Mouse (Mus musculus): ENCODE results near the gene Ap2a2. TPM values are rescaled to one million over a fixed set of nuclear protein-coding genes. Genes with fewer than 3 reads are reported as not detected.

Gene Ap2a2
- total and polyA plus RNA-seq, 2 experiments from 2014 or later: 30.6 to 63.3 TPM

GRCm38 (mm10) chr7:141647083-141647482 is 85.1 kb downstream of the Ap2a2 start:
- no peaks in the 10 kb centered on the region for H3K27me3 ChIP-seq (ENCODE audit: control insufficient read depth, insufficient read depth, low read length)
- no peak overlapping the region for H3K4me2 ChIP-seq (ENCODE audit: low read depth, low read length)
- no peak overlapping the region for H3K27ac ChIP-seq (ENCODE audit: low read depth)
- no peak overlapping the region for H3K9ac ChIP-seq (replicated peaks; ENCODE audit: low read depth, low read length)
- WGBS: 53% methylated on average over 2 of the region's 2 CpGs
- H3K4me1 ChIP-seq (ENCODE audit: control insufficient read depth, insufficient read depth): no peaks in the 10 kb centered on the region
- H3K9me3 ChIP-seq (replicated peaks; ENCODE audit: control insufficient read depth, low read length): no peaks in the 10 kb centered on the region
- ATAC-seq (ENCODE audit: insufficient read depth, low read depth): no peak
- H3K36me3 ChIP-seq (replicated peaks; ENCODE audit: control insufficient read depth, insufficient read depth, low read length): no peaks in the 10 kb centered on the region
- H3K4me3 ChIP-seq (ENCODE audit: low read depth, low read length): no peak overlapping the region
- no peak for DNase-seq (ENCODE audit: low spot score)
- TF ChIP-seq EP300 (IDR thresholded peaks at IDR 0.05; ENCODE audit: low read depth): no peak
- no peak for TF ChIP-seq CTCF (IDR thresholded peaks at IDR 0.05; ENCODE audit: low read depth)

- no peak for DNase-seq (ENCODE audit: low spot score)
- Histone ChIP-seq H3K36me3 (replicated peaks; ENCODE audit: control insufficient read depth, insufficient read depth, low read length) (no peaks in the 10 kb centered on the region), H3K9me3 (replicated peaks; ENCODE audit: control insufficient read depth, low read length) (no peaks in the 10 kb centered on the region)
These were observed 85.8 kb downstream of the Ap2a2 start for GRCm38 (mm10) chr7:141647815-141648214.

GRCm38 (mm10) chr7:141652191-141652590 is 90.2 kb downstream of the Ap2a2 start:
- no peak overlapping the region for H3K4me3 ChIP-seq (ENCODE audit: low read depth, low read length)
- no peak overlapping the region for H3K27ac ChIP-seq (ENCODE audit: low read depth)
- no peak overlapping the region for H3K9ac ChIP-seq (replicated peaks; ENCODE audit: low read depth, low read length)
- ATAC-seq (ENCODE audit: insufficient read depth, low read depth) (no peak), DNase-seq (ENCODE audit: low spot score) (no peak)
- TF ChIP-seq CTCF (IDR thresholded peaks at IDR 0.05; ENCODE audit: low read depth) (no peak), EP300 (IDR thresholded peaks at IDR 0.05; ENCODE audit: low read depth) (no peak)
- no peaks in the 10 kb centered on the region for H3K27me3 ChIP-seq (ENCODE audit: control insufficient read depth, insufficient read depth, low read length)
- H3K9me3 ChIP-seq (replicated peaks; ENCODE audit: control insufficient read depth, low read length): no peaks in the 10 kb centered on the region
- no peaks in the 10 kb centered on the region for H3K4me1 ChIP-seq (ENCODE audit: control insufficient read depth, insufficient read depth)
- no peaks in the 10 kb centered on the region for H3K36me3 ChIP-seq (replicated peaks; ENCODE audit: control insufficient read depth, insufficient read depth, low read length)
- H3K4me2 ChIP-seq (ENCODE audit: low read depth, low read length): no peak overlapping the region
- WGBS: 49% methylated on average over 7 of the region's 7 CpGs

More at GRCm38 (mm10) chr7:141647815-141648214, 85.8 kb downstream of the Ap2a2 start:
- Histone ChIP-seq H3K4me1 (ENCODE audit: control insufficient read depth, insufficient read depth) (no peaks in the 10 kb centered on the region), H3K27me3 (ENCODE audit: control insufficient read depth, insufficient read depth, low read length) (no peaks in the 10 kb centered on the region), H3K4me3 (ENCODE audit: low read depth, low read length) (no peak overlapping the region), H3K4me2 (ENCODE audit: low read depth, low read length) (no peak overlapping the region), H3K9ac (replicated peaks; ENCODE audit: low read depth, low read length) (no peak overlapping the region), H3K27ac (ENCODE audit: low read depth) (no peak overlapping the region)
- WGBS: 64% methylated on average over 11 of the region's 11 CpGs
- ATAC-seq (ENCODE audit: insufficient read depth, low read depth): no peak
- TF ChIP-seq EP300 (IDR thresholded peaks at IDR 0.05; ENCODE audit: low read depth): no peak
- no peak for TF ChIP-seq CTCF (IDR thresholded peaks at IDR 0.05; ENCODE audit: low read depth)

- no peak overlapping the region for H3K27ac ChIP-seq (ENCODE audit: low read depth)
These were observed 98.4 kb downstream of the Ap2a2 start for GRCm38 (mm10) chr7:141660346-141660745.

GRCm38 (mm10) chr7:141661481-141661880 is 99.5 kb downstream of the Ap2a2 start:
- H3K4me3 ChIP-seq (ENCODE audit: low read depth, low read length): no peak overlapping the region
- peak; percentile 74 for DNase-seq (ENCODE audit: low spot score)
- ATAC-seq (ENCODE audit: insufficient read depth, low read depth): peak; percentile 85
- TF ChIP-seq EP300 (IDR thresholded peaks at IDR 0.05; ENCODE audit: low read depth): no peak
- TF ChIP-seq CTCF (IDR thresholded peaks at IDR 0.05; ENCODE audit: low read depth): peak; percentile 23; the same call in 1 of the 2 replicates
- WGBS: 32% methylated on average over 3 of the region's 3 CpGs
- no peak overlapping the region for H3K9ac ChIP-seq (replicated peaks; ENCODE audit: low read depth, low read length)
- no peak overlapping the region for H3K27ac ChIP-seq (ENCODE audit: low read depth)
- no peaks in the 10 kb centered on the region for H3K36me3 ChIP-seq (replicated peaks; ENCODE audit: control insufficient read depth, insufficient read depth, low read length)
- H3K4me2 ChIP-seq (ENCODE audit: low read depth, low read length): no peak overlapping the region
- no peaks in the 10 kb centered on the region for H3K9me3 ChIP-seq (replicated peaks; ENCODE audit: control insufficient read depth, low read length)
- H3K27me3 ChIP-seq (ENCODE audit: control insufficient read depth, insufficient read depth, low read length): no peaks in the 10 kb centered on the region
- H3K4me1 ChIP-seq (ENCODE audit: control insufficient read depth, insufficient read depth): peaks cover 8% of the 10 kb centered on the region

More at GRCm38 (mm10) chr7:141660346-141660745, 98.4 kb downstream of the Ap2a2 start:
- DNase-seq (ENCODE audit: low spot score) (peak; percentile 18), ATAC-seq (ENCODE audit: insufficient read depth, low read depth) (peak; percentile 27; the same call in 1 of the 2 replicates)
- TF ChIP-seq EP300 (IDR thresholded peaks at IDR 0.05; ENCODE audit: low read depth) (no peak), CTCF (IDR thresholded peaks at IDR 0.05; ENCODE audit: low read depth) (peak; percentile 21; the same call in 1 of the 2 replicates)
- H3K36me3 ChIP-seq (replicated peaks; ENCODE audit: control insufficient read depth, insufficient read depth, low read length): no peaks in the 10 kb centered on the region
- H3K4me3 ChIP-seq (ENCODE audit: low read depth, low read length): no peak overlapping the region
- H3K9ac ChIP-seq (replicated peaks; ENCODE audit: low read depth, low read length): no peak overlapping the region
- WGBS: 39% methylated on average over 1 of the region's 1 CpGs
- no peaks in the 10 kb centered on the region for H3K9me3 ChIP-seq (replicated peaks; ENCODE audit: control insufficient read depth, low read length)
- no peak overlapping the region for H3K4me2 ChIP-seq (ENCODE audit: low read depth, low read length)
- H3K4me1 ChIP-seq (ENCODE audit: control insufficient read depth, insufficient read depth): peaks cover 8% of the 10 kb centered on the region
- H3K27me3 ChIP-seq (ENCODE audit: control insufficient read depth, insufficient read depth, low read length): no peaks in the 10 kb centered on the region

- H3K27me3 ChIP-seq (ENCODE audit: control insufficient read depth, insufficient read depth, low read length): no peaks in the 10 kb centered on the region
- H3K36me3 ChIP-seq (replicated peaks; ENCODE audit: control insufficient read depth, insufficient read depth, low read length): no peaks in the 10 kb centered on the region
- no peak overlapping the region for H3K9ac ChIP-seq (replicated peaks; ENCODE audit: low read depth, low read length)
- ATAC-seq (ENCODE audit: insufficient read depth, low read depth) (no peak), DNase-seq (ENCODE audit: low spot score) (no peak)
- H3K4me3 ChIP-seq (ENCODE audit: low read depth, low read length): no peak overlapping the region
- TF ChIP-seq EP300 (IDR thresholded peaks at IDR 0.05; ENCODE audit: low read depth): no peak
- no peak for TF ChIP-seq CTCF (IDR thresholded peaks at IDR 0.05; ENCODE audit: low read depth)
- 70% methylated on average over 5 of the region's 5 CpGs for WGBS
- no peak overlapping the region for H3K27ac ChIP-seq (ENCODE audit: low read depth)
- H3K4me1 ChIP-seq (ENCODE audit: control insufficient read depth, insufficient read depth): peaks cover 8% of the 10 kb centered on the region
- no peak overlapping the region for H3K4me2 ChIP-seq (ENCODE audit: low read depth, low read length)
- no peaks in the 10 kb centered on the region for H3K9me3 ChIP-seq (replicated peaks; ENCODE audit: control insufficient read depth, low read length)
These were observed 100.2 kb downstream of the Ap2a2 start for GRCm38 (mm10) chr7:141662223-141662622.

Measured in heart, postnatal 0 days (tissue).